Mouse (Mus musculus) myocyte (in vitro differentiated cells): Measurements from ENCODE around the gene Dusp8.

Source experiments
- CEBPB ChIP-seq: IDR thresholded peaks from 2 replicates; pipeline ENCODE4 v1.6.1; 2011; ENCODE audit warnings: mild to moderate bottlenecking, moderate library complexity; ENCODE audit not compliant: poor library complexity, insufficient read depth, severe bottlenecking
- E2F4 ChIP-seq: IDR thresholded peaks from one replicate; pipeline ENCODE4 v1.6.1; 2011; ENCODE audit warnings: mild to moderate bottlenecking, control low read depth, moderate library complexity; ENCODE audit not compliant: insufficient read depth
- MAX ChIP-seq: IDR thresholded peaks from one replicate; pipeline ENCODE4 v1.6.1; 2011; ENCODE audit warnings: low read depth, mild to moderate bottlenecking, control low read depth
- MYOD1 ChIP-seq, 3 experiments: IDR thresholded peaks; one replicate each; pipeline ENCODE4 v1.6.1; 2011; ENCODE audit warnings: control low read depth in 2 of 3, low read depth in 2 of 3, mild to moderate bottlenecking in 2 of 3, moderate library complexity in 1 of 3; ENCODE audit not compliant: insufficient read length in 2 of 3, control insufficient read depth in 1 of 3
- POLR2A ChIP-seq: IDR thresholded peaks from one replicate; pipeline ENCODE4 v1.6.1; 2011; ENCODE audit warnings: low read depth, mild to moderate bottlenecking, control low read depth, moderate library complexity; ENCODE audit not compliant: insufficient read length
- POLR2AphosphoS2 ChIP-seq: IDR thresholded peaks from one replicate; pipeline ENCODE4 v1.6.1; 2011; ENCODE audit warnings: low read depth, control low read depth; ENCODE audit not compliant: insufficient read length
- REST ChIP-seq: IDR thresholded peaks from one replicate; pipeline ENCODE4 v1.6.1; 2011; ENCODE audit warnings: mild to moderate bottlenecking, control low read depth, moderate library complexity; ENCODE audit not compliant: insufficient read depth, insufficient read length
- SRF ChIP-seq: IDR thresholded peaks from one replicate; pipeline ENCODE4 v1.6.1; 2011; ENCODE audit warnings: low read depth; ENCODE audit not compliant: control insufficient read depth, insufficient read length
- TCF12 ChIP-seq: IDR thresholded peaks from one replicate; pipeline ENCODE4 v1.6.1; 2011; ENCODE audit warnings: mild to moderate bottlenecking, control low read depth; ENCODE audit not compliant: poor library complexity, insufficient read depth, severe bottlenecking
- TCF3 ChIP-seq: IDR thresholded peaks from one replicate; pipeline ENCODE4 v1.6.1; 2011; ENCODE audit warnings: low read depth, control low read depth; ENCODE audit not compliant: insufficient read length
- USF1 ChIP-seq: IDR thresholded peaks from one replicate; pipeline ENCODE4 v1.6.1; 2011; ENCODE audit warnings: low read depth, mild to moderate bottlenecking, control low read depth, moderate library complexity

- TF ChIP-seq POLR2AphosphoS2 (no peak), POLR2A (no peak), E2F4 (no peak), USF1 (no peak), TCF12 (no peak), SRF (no peak), CEBPB (no peak), TCF3 (no peak), MAX (no peak), REST (no peak), MYOD1 (IDR thresholded peaks at IDR 0.05; ENCODE audit: control insufficient read depth in 1 of 3, insufficient read length in 2 of 3, low read depth in 2 of 3) (no peak)
These were observed 11.9 kb downstream of the Dusp8 start for GRCm38 (mm10) chr7:142083588-142084317.
